Mouse (Mus musculus) spleen, adult 2 months (tissue): ENCODE results near the gene Fgfr2. TPM values are rescaled to one million over a fixed set of nuclear protein-coding genes. Genes with fewer than 3 reads are reported as not detected.

Experiments used
- DNase-seq, 2 experiments: peaks; one replicate each; pipeline versions ENCODE4 v3.0.0 to v3.0.0-alpha.2; 2012 to 2021; ENCODE audit warnings: low spot score in 2 of 2, low read depth in 1 of 2
- H3K27ac ChIP-seq: fragments of 200-500 bp; 2 replicates; pipeline ENCODE4 v1.5.1; 2012; ENCODE audit warnings: low read length, inconsistent platforms; ENCODE audit not compliant: insufficient read depth
- H3K27me3 ChIP-seq: fragments of 200-500 bp; 2 replicates; pipeline ENCODE4 v1.6.1; 2012; ENCODE audit warnings: mild to moderate bottlenecking, moderate library complexity, low read length, inconsistent platforms; ENCODE audit not compliant: control insufficient read depth, insufficient read depth
- H3K36me3 ChIP-seq: fragments of 200-500 bp; 2 replicates; pipeline ENCODE4 v1.6.1; 2012; ENCODE audit warnings: mild to moderate bottlenecking, low read length, inconsistent platforms; ENCODE audit not compliant: control insufficient read depth, insufficient read depth
- H3K4me1 ChIP-seq: fragments of 200-500 bp; 2 replicates; pipeline ENCODE4 v1.6.1; 2011; ENCODE audit warnings: inconsistent platforms; ENCODE audit not compliant: control insufficient read depth, insufficient read depth, insufficient read length
- H3K4me3 ChIP-seq: fragments of 200-500 bp; 2 replicates; pipeline ENCODE4 v1.5.1; 2011; ENCODE audit warnings: mild to moderate bottlenecking, inconsistent platforms; ENCODE audit not compliant: insufficient read depth, insufficient read length; ENCODE audit errors: extremely low read depth
- CTCF ChIP-seq: fragments of 200-500 bp; IDR thresholded peaks from 2 replicates; pipeline ENCODE4 v1.5.1; 2011; ENCODE audit warnings: mild to moderate bottlenecking, inconsistent platforms; ENCODE audit not compliant: insufficient read depth, insufficient read length, insufficient replicate concordance; ENCODE audit errors: extremely low read depth
- POLR2A ChIP-seq: fragments of 200-500 bp; IDR thresholded peaks from 2 replicates; pipeline ENCODE4 v1.6.1; 2011; ENCODE audit warnings: low read depth, low read length, inconsistent platforms
- WGBS: fragments of 180-500 bp; shearing (Covaris S2); methylation state at CpG from one replicate; pipeline ENCODE4 v1.1.7; 2018; 5-methylcytosine and 5-hydroxymethylcytosine counted together
- polyA plus RNA-seq: library from polyadenylated mRNA; depleted of rRNA; stranded (reverse); fragments of >200 nt; gene quantifications from 2 replicates; pipeline ENCODE4 v1.2.3, GENCODE M21; 2012

The Fgfr2 gene
- polyA plus RNA-seq, 1 experiment: 1.6 TPM

- Histone ChIP-seq H3K27me3 (no peaks in the 10 kb centered on the region), H3K4me3 (no peak overlapping the region), H3K36me3 (no peaks in the 10 kb centered on the region), H3K27ac (no peak overlapping the region), H3K4me1 (no peaks in the 10 kb centered on the region)
- 74% methylated on average over 8 of the region's 8 CpGs for WGBS
- TF ChIP-seq CTCF: no peak
- TF ChIP-seq POLR2A: no peak
- no peak for DNase-seq
Observed at GRCm38 (mm10) chr7:133029496-133030047, 93.6 kb downstream of the Fgfr2 start.

GRCm38 (mm10) chr7:133029004-133029403, 94.1 kb downstream of the Fgfr2 start:
- TF ChIP-seq POLR2A: no peak
- no peak for TF ChIP-seq CTCF
- Histone ChIP-seq H3K4me1 (no peaks in the 10 kb centered on the region), H3K36me3 (no peaks in the 10 kb centered on the region), H3K4me3 (no peak overlapping the region), H3K27me3 (no peaks in the 10 kb centered on the region), H3K27ac (no peak overlapping the region)
- 76% methylated on average over 8 of the region's 8 CpGs for WGBS
- no peak for DNase-seq

- TF ChIP-seq POLR2A (no peak), CTCF (no peak)
- WGBS: 92% methylated on average over 4 of the region's 4 CpGs
- no peak overlapping the region for H3K4me3 ChIP-seq
- H3K4me1 ChIP-seq: no peaks in the 10 kb centered on the region
- H3K36me3 ChIP-seq: no peaks in the 10 kb centered on the region
- no peak overlapping the region for H3K27ac ChIP-seq
- no peak for DNase-seq
- H3K27me3 ChIP-seq: no peaks in the 10 kb centered on the region
Observed at GRCm38 (mm10) chr7:133027930-133028329, 95.2 kb downstream of the Fgfr2 start.

GRCm38 (mm10) chr7:133024694-133025093, 98.5 kb downstream of the Fgfr2 start:
- no peak overlapping the region for H3K27ac ChIP-seq
- no peak for DNase-seq
- H3K36me3 ChIP-seq: no peaks in the 10 kb centered on the region
- no peaks in the 10 kb centered on the region for H3K27me3 ChIP-seq
- no peak overlapping the region for H3K4me3 ChIP-seq
- TF ChIP-seq POLR2A (no peak), CTCF (no peak)
- H3K4me1 ChIP-seq: no peaks in the 10 kb centered on the region
- WGBS: 50% methylated on average over 1 of the region's 1 CpGs

GRCm38 (mm10) chr7:133019481-133020020, 103.6 kb downstream of the Fgfr2 start:
- Histone ChIP-seq H3K4me1 (no peaks in the 10 kb centered on the region), H3K27ac (no peak overlapping the region), H3K4me3 (no peak overlapping the region), H3K27me3 (no peaks in the 10 kb centered on the region), H3K36me3 (no peaks in the 10 kb centered on the region)
- DNase-seq: no peak
- TF ChIP-seq CTCF: no peak
- TF ChIP-seq POLR2A: no peak
- WGBS: 60% methylated on average over 6 of the region's 6 CpGs

GRCm38 (mm10) chr7:133018961-133019360, 104.2 kb downstream of the Fgfr2 start:
- 84% methylated on average over 7 of the region's 7 CpGs for WGBS
- TF ChIP-seq CTCF: no peak
- no peak for TF ChIP-seq POLR2A
- no peak overlapping the region for H3K4me3 ChIP-seq
- H3K27me3 ChIP-seq: no peaks in the 10 kb centered on the region
- no peak overlapping the region for H3K27ac ChIP-seq
- no peaks in the 10 kb centered on the region for H3K4me1 ChIP-seq
- no peak for DNase-seq
- no peaks in the 10 kb centered on the region for H3K36me3 ChIP-seq

- Histone ChIP-seq H3K27ac (no peak overlapping the region), H3K36me3 (no peaks in the 10 kb centered on the region), H3K4me3 (no peak overlapping the region), H3K4me1 (no peaks in the 10 kb centered on the region), H3K27me3 (no peaks in the 10 kb centered on the region)
- DNase-seq: no peak
- 85% methylated on average over 7 of the region's 7 CpGs for WGBS
- TF ChIP-seq CTCF (no peak), POLR2A (no peak)
Observed at GRCm38 (mm10) chr7:133015416-133016070, 107.6 kb downstream of the Fgfr2 start.
